Mouse (Mus musculus) erythroblast, embryonic 14.5 days (primary cell): ENCODE data around the gene Parva. TPM values are rescaled to one million over a fixed set of nuclear protein-coding genes. Genes with fewer than 3 reads are reported as not detected.

ENCODE experiments used
- H3K27me3 ChIP-seq: 2 replicates; pipeline ENCODE4 v1.6.1; 2012; ENCODE audit warnings: inconsistent platforms; ENCODE audit not compliant: control insufficient read depth
- H3K36me3 ChIP-seq: 2 replicates; pipeline ENCODE4 v1.6.1; 2012; ENCODE audit warnings: mild to moderate bottlenecking, inconsistent platforms; ENCODE audit not compliant: control insufficient read depth
- H3K4me1 ChIP-seq: 2 replicates; pipeline ENCODE4 v1.6.1; 2012; ENCODE audit warnings: inconsistent platforms; ENCODE audit not compliant: control insufficient read depth
- H3K4me3 ChIP-seq: replicated peaks from 2 replicates; pipeline ENCODE3; 2012; ENCODE audit warnings: moderate library complexity, mild to moderate bottlenecking, inconsistent platforms
- H3K9me3 ChIP-seq: 2 replicates; pipeline ENCODE4 v1.6.1; 2012; ENCODE audit warnings: low read length, inconsistent platforms, mixed read lengths; ENCODE audit not compliant: control insufficient read depth
- GATA1 ChIP-seq: IDR thresholded peaks from 2 replicates; pipeline ENCODE4 v1.6.1; 2012; ENCODE audit warnings: low read length, inconsistent platforms, mixed read lengths
- TAL1 ChIP-seq: IDR thresholded peaks from 3 replicates; pipeline ENCODE4 v1.6.1; 2012; ENCODE audit warnings: low read length, inconsistent platforms, mixed read lengths
- polyA plus RNA-seq: library from polyadenylated mRNA; stranded (reverse); fragments of >175 nt; gene quantifications from 2 replicates; pipeline ENCODE4 v1.2.3, GENCODE M21; 2012

Gene Parva
- polyA plus RNA-seq, 1 experiment: 0.03 TPM

DNA sequence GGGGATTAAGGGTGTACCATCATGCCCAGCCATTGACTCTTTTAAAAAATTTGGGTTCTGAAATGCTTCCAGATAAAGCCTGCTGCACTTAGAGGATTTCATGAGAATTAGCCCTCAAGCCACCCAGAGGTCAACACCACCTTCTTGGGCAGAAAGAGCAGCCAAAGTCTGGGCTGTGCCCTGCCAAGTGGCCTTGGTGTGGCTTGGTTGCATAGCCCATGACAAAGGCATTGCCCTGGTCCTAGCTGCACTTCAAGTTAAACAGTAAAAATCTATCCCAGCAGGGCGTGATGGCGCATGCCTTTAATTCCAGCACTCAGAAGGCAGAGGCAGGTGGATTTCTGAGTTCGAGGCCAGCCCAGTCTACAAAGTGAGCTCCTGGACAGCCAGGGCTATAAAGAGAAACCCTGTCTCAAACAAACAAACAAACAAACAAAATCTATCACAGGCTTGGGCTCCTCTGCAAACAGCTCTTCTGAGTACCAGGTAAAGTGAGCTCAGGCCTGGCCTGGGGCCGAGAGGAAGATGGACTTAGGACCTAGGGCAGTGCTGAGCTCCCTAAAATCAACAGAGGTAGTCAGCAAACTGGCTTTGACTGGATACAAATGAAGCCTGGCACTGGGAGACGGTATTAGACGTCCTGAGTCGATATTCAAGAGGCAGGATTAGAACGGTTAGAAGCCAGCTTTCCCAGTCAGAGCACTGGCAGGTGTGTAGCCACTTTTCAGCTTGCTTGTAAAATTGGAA lies 22.8 kb downstream of the Parva start:
- Histone ChIP-seq H3K36me3 (no peaks in the 10 kb centered on the region), H3K4me1 (no peaks in the 10 kb centered on the region), H3K4me3 (no peak overlapping the region), H3K9me3 (no peaks in the 10 kb centered on the region), H3K27me3 (no peaks in the 10 kb centered on the region)
- no peak for TF ChIP-seq TAL1
- no peak for TF ChIP-seq GATA1

DNA sequence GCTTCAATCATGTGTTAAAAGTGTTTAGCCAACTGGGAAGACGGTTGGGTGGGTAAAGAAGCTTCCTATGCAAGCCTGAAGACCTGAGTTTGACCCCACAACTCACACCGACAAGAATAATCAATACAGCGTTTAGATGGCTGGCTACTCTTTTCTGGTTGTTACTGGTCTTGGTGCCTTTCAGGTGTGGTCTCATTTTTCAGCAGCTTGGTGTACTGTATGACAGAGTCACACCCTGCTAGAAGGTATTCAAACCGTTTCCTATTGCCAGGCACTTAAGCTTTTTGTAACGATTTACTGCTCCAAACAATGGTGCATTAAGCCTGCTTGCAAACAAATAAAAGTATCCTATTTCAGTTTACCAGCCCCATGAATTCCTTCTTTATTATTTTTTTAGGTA lies 25.2 kb downstream of the Parva start:
- Histone ChIP-seq H3K36me3 (no peaks in the 10 kb centered on the region), H3K9me3 (no peaks in the 10 kb centered on the region), H3K27me3 (no peaks in the 10 kb centered on the region), H3K4me3 (no peak overlapping the region), H3K4me1 (no peaks in the 10 kb centered on the region)
- TF ChIP-seq GATA1 (no peak), TAL1 (no peak)

DNA sequence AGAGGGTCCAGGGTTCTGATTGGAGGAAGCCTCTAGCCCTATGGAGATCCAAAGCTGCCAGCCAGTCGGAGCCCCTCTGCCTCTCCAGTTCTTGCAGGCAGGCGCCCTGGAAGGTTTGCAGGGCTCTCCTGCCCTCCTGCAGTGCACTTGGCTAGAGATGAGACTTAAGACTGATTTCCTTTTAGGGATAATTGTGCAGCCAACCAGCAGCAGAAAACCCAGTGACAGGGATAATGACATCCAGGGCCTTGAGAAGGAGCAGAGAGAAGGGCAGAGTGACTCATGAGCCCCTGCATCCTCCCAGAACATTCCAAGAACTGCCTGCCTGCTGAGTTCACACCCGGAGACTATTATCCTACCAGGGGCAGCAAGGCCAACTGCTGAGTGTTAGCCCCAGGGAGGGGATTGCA lies 26.5 kb downstream of the Parva start:
- Histone ChIP-seq H3K4me3 (no peak overlapping the region), H3K4me1 (no peaks in the 10 kb centered on the region), H3K27me3 (no peaks in the 10 kb centered on the region), H3K9me3 (no peaks in the 10 kb centered on the region), H3K36me3 (no peaks in the 10 kb centered on the region)
- TF ChIP-seq TAL1 (no peak), GATA1 (no peak)

DNA sequence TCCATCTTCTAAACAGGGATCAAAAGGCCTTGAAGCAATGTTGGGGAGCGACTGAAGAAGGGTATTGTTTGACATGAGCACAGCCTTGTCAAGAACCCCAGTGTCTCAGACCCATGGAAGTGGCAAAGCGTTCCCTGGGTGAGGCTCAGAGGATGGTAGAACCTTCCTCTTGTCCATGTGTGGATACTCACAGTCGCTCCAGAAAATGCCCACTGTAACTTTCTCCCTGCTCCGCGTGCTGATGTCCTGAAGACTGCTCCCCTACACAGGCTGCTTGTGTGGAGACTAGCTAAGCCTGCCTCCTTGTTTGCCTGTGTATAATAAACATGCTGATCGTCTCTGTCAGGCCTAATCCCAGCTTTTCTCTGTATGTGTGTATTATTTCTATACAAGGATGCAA lies 27.1 kb downstream of the Parva start:
- no peaks in the 10 kb centered on the region for H3K9me3 ChIP-seq
- no peak overlapping the region for H3K4me3 ChIP-seq
- no peaks in the 10 kb centered on the region for H3K27me3 ChIP-seq
- no peaks in the 10 kb centered on the region for H3K4me1 ChIP-seq
- H3K36me3 ChIP-seq: no peaks in the 10 kb centered on the region
- no peak for TF ChIP-seq TAL1
- no peak for TF ChIP-seq GATA1

DNA sequence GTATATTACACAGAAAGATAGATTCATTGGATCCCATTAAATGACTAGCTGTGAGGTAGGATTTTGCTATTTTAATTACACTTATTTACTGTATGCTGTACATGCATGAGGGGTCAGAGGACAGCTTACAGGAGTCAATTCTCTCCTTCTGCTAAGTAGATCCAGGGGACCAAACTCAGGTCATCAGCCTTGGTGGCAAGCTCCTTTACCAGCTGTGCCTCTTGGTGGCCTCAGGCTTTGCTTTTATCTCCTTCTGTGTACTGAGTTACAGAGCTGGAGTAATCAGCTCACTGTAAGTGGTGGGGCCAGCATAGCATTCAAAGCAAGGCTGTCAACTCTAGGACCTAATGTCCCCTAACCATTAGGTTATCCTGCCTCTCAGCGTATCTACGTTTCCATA lies 27.6 kb downstream of the Parva start:
- Histone ChIP-seq H3K4me3 (no peak overlapping the region), H3K36me3 (no peaks in the 10 kb centered on the region), H3K27me3 (no peaks in the 10 kb centered on the region), H3K9me3 (no peaks in the 10 kb centered on the region), H3K4me1 (no peaks in the 10 kb centered on the region)
- TF ChIP-seq TAL1: no peak
- no peak for TF ChIP-seq GATA1

DNA sequence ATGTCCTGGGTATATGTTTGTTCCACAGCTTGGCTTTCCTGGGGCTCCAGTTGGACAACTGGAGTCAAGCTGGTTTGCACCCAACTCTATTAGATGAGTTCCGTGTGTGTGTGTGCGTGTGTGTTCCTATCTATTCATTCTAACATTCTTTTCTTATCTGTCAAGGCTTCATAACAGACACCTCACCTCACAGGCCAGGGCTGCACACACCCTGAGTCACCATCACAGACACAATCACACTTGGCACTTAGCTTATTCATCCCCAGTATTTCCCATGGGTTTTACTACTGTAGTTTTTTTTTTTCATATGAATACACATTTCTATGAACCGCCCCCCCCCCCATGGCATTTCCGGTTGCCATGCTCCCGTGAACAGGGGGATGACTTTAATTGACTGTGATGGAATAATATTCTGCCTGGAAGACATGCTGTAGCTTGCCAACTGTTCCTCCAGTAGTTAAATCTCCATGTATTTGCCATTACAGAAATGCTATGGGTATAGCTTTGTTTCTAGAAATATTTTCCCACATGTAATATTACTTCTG lies 28.3 kb downstream of the Parva start:
- Histone ChIP-seq H3K4me1 (no peaks in the 10 kb centered on the region), H3K9me3 (no peaks in the 10 kb centered on the region), H3K36me3 (no peaks in the 10 kb centered on the region), H3K27me3 (no peaks in the 10 kb centered on the region), H3K4me3 (no peak overlapping the region)
- no peak for TF ChIP-seq TAL1
- TF ChIP-seq GATA1: no peak

DNA sequence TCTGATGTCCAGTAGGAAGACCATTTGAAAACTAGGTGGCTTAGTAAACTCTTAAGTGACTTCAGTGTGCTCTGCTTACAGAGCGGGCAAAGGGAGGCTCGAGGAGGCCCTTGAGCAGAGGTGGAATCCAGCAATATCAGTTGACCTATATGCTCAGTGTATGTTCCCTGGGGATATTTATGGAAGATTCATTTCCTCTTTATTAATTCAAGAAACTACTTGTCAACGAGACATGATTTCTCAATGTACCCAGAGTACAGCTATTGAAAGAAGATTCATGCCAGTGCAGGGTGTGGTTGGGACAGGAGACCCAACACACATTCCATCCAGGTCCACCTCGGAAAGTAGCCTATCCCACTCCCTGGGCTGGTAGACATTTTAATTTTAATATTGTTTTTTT lies 30.1 kb downstream of the Parva start:
- TF ChIP-seq TAL1: no peak
- no peak for TF ChIP-seq GATA1
- Histone ChIP-seq H3K27me3 (no peaks in the 10 kb centered on the region), H3K9me3 (no peaks in the 10 kb centered on the region), H3K4me3 (no peak overlapping the region), H3K4me1 (no peaks in the 10 kb centered on the region), H3K36me3 (no peaks in the 10 kb centered on the region)

DNA sequence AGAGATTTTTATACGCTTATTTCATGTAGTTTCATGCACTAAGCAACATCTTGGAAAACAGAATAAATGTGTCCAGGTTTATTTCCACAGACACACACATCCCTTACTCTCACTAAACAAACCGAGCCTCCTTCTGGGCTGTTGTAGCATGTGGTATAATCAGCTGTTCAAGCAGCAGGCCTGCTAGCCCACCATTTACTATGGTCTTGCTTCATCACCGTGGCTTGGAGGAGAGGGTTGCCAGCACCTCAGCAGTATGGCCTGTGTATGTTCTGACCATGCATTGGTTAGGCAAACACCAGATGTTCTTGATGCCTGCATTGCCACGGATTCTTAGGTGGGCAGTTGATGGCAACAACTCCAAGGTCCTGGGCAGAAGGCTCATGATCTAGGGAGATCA lies 30.6 kb downstream of the Parva start:
- no peaks in the 10 kb centered on the region for H3K4me1 ChIP-seq
- no peaks in the 10 kb centered on the region for H3K27me3 ChIP-seq
- TF ChIP-seq TAL1: no peak
- no peak for TF ChIP-seq GATA1
- no peaks in the 10 kb centered on the region for H3K36me3 ChIP-seq
- no peak overlapping the region for H3K4me3 ChIP-seq
- H3K9me3 ChIP-seq: no peaks in the 10 kb centered on the region

DNA sequence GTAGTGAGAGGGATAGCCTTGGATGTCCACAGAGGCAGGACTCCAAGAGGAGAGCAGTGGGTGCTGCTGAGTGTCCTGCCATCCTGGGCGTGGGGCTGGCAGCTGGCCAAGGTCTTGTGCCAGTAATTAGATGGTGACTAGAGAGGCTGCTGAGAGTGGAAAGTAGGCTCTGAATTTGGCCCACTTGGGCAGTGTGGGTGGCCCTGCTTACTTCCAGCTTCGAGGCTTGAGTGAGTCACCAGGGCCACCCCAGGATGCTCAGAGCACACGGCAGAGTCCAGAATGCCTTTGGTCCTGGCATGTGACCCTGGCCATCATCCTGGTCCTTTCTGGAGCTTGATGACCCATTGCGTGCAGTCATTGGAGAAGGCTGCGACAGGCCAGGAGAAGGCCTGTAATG lies 31.1 kb downstream of the Parva start:
- no peak overlapping the region for H3K4me3 ChIP-seq
- TF ChIP-seq TAL1: no peak
- no peak for TF ChIP-seq GATA1
- no peaks in the 10 kb centered on the region for H3K4me1 ChIP-seq
- no peaks in the 10 kb centered on the region for H3K27me3 ChIP-seq
- no peaks in the 10 kb centered on the region for H3K9me3 ChIP-seq
- H3K36me3 ChIP-seq: no peaks in the 10 kb centered on the region

DNA sequence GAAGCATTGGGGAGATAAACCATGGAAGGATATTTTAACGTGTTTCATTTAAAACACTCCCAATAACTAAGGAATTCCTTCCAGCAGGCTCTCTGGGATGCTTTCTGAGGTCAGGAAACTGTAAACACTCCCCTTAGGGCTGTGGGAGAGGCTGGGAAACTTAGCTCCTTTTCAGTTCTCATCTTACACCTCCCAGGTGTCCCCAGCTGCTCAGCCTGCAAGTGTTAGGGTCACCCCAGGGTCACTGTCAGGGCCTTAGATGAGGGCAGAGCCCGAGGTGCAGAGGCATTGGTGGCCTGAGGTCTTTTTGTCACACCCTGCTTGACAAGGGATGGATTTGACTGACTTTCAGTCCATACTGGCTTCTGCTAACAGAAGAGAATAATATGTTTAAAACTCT lies 35.8 kb downstream of the Parva start:
- Histone ChIP-seq H3K27me3 (no peaks in the 10 kb centered on the region), H3K4me3 (no peak overlapping the region), H3K36me3 (no peaks in the 10 kb centered on the region), H3K9me3 (no peaks in the 10 kb centered on the region), H3K4me1 (no peaks in the 10 kb centered on the region)
- TF ChIP-seq GATA1 (no peak), TAL1 (no peak)
